Mouse (Mus musculus): ENCODE data around the gene Zbtb42.

GRCm38 (mm10) chr12:112675245-112676035, 3.2 kb upstream of the Zbtb42 start:
- peak; percentile 92 for TF ChIP-seq CTCF (IDR thresholded peaks at IDR 0.05; ENCODE audit: control insufficient read depth, insufficient read depth, low read length)
- TF ChIP-seq POLR2A (IDR thresholded peaks at IDR 0.05; ENCODE audit: borderline replicate concordance, control insufficient read depth, low read depth, low read length): no peak

All from bone marrow, adult 2 months (tissue).